Mouse (Mus musculus) urinary bladder, postnatal 25 days (tissue): ENCODE measurements at regions not wholly inside any gene's neighbourhood (a gene's known extent, or its start where the extent isn't known, plus 50 kb on each side); places are given as distances from the start of the nearest gene placed in this dataset.

Experiments
- DNase-seq: peaks from one replicate; pipeline ENCODE4 v3.0.0; 2022; ENCODE audit warnings: low spot score

- DNase-seq: no peak
These were observed 498.1 kb downstream of the Slc22a22 start for GRCm38 (mm10) chr15:56979353-56979752.

- DNase-seq: no peak
These were observed 501.7 kb downstream of the Slc22a22 start for GRCm38 (mm10) chr15:56975446-56976433.

DNA sequence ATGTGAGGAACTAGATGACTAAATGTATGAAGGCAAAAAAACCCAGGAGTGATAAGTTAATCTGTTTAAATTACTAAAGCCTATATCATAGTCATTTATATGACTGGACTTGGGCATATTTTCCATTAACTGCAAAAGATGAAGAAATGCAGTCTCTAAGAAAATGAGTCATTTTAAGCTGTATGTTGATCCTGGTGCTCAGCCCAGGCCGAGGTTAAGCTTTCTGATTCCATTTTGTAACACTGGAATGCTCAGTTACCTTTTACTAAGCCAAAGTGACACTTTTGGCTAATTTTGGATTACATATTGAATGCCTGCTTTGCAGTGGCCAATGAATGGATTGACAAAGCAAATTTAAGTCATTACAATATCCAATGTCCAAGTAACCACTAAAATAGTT, 507.3 kb downstream of the Slc22a22 start:
- DNase-seq: no peak

DNA sequence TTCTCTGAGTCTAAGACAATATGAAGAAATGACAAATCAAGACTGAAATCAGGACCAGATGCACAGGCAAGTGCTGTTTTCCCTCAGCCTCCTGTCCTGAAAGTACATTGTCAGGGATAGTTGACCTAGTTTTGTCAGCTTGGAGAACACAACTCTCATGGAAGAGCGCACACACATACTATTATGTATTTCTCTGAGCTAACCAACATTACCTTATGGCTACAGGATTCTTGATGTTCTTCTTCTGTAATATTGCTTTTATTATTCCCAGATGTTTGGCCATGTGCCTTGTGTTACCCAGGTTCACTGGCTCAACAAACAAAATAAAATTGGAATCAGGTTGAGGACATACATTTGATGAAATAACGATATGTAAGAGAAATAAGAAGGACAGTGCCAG, 521.1 kb downstream of the Slc22a22 start:
- no peak for DNase-seq

DNA sequence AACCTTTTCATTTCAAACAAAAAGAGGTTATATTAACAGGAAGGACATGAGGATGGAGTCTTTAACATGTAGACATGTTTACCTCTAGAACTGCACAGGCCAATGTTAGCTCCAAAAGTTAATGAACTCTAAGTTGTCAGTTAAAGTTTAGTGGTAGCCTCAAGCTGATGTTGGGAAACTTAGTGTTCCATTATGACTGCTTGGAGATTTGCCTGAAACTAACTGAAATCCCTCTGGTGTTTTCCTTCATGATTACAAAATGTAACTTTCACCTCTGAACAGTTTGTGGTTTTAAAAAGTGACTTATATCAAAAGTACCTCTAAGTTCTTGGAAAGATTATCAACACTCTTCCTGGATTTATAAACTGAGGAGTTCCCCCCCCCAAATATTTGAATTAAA, 525.2 kb downstream of the Slc22a22 start:
- no peak for DNase-seq

DNA sequence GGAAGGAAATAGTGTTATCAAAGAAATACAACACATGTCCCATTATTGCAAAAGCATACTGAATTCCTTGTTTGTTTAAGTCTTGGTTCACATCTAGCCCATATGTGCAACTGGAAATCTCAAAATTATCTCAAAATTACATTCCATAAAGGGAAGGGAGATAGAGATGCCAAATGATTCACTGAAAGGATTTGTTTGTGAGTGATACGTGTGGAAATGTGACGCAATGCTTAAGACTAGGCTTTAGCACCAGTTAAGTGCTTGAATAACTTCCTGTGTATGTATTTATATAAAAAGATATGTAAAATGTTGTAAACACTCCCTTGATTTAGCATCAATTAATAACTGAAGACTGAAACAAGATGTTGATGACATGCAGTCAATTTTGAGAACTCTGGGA, 526.6 kb downstream of the Slc22a22 start:
- DNase-seq: no peak

- DNase-seq: no peak
These were observed 536.5 kb downstream of the Slc22a22 start for GRCm38 (mm10) chr15:56940891-56941290.

DNA sequence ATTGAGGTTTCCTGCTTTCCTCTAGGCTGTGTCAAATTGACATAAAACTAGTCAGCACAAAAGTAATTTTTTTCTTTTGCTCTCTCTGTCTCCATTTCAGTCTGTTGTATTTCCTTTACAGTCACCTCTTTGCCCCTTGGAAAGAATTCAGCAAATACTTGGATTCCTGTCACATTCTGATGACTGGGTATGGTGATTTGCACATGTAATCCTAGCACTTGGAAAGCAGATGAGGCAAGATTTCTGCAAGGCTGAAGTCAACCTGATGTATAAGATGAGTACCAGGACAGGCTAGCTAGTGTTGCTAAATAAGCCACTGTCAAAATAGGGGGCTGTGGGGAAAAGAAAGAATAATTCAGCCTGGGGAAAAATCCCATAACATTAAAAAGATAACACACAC, 580.9 kb downstream of the Slc22a22 start:
- DNase-seq: no peak

GRCm38 (mm10) chr15:56881501-56881900, 595.9 kb downstream of the Slc22a22 start:
- no peak for DNase-seq

GRCm38 (mm10) chr15:56865879-56866278, 611.5 kb downstream of the Slc22a22 start:
- DNase-seq: no peak

- DNase-seq: no peak
These were observed 612.2 kb downstream of the Slc22a22 start for GRCm38 (mm10) chr15:56865035-56865804.

DNA sequence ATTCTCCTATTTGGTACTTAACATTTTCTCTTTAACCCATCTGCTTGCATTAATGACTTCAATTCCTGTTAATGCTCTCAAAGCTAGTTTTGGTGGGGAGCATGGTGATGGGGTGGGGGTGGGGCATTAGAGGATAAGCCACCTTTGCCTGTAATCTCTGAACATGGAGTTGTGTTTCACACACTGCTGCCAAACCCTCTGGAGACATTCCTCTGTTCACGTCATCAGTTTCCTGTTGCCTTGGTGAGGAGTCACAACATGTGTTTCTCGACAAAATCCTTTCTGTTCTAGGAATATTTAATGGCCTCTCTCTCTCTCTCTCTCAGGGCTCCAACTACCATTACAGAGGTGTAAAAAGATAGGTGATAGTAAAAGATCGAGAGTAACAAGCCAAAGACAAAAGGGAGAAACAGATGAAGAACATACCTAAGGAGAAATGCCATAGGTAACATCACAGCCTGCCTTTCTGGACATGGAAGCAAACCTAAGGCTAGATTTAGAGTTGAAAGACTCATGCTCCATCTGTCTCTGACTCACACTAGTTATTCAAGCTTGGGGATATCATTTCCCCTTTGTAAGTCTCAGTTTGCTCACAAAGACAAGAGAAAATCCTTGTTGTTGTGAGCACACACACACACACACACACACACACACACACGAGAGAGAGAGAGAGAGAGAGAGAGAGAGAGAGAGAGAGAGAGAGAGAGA, 618.6 kb downstream of the Slc22a22 start:
- DNase-seq: no peak

DNA sequence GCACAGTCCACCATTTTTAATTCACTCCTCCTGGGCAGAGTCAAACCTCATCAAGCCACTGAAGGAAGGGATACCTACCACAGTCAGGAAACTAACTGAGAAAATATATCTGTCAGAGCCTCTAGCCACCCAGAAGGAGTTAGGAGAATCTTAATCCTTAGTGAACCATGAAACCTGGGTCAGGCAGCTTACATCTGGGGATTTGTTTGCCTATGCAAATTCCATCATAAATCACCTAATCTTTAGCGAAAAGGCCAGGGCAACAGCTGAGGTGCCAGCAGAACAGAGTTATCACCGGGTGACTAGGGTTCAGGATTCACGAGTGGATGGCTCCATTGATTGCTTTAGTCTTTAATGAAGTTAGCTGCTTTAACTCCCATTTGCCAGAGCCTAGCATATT, 619.3 kb downstream of the Slc22a22 start:
- no peak for DNase-seq

DNA sequence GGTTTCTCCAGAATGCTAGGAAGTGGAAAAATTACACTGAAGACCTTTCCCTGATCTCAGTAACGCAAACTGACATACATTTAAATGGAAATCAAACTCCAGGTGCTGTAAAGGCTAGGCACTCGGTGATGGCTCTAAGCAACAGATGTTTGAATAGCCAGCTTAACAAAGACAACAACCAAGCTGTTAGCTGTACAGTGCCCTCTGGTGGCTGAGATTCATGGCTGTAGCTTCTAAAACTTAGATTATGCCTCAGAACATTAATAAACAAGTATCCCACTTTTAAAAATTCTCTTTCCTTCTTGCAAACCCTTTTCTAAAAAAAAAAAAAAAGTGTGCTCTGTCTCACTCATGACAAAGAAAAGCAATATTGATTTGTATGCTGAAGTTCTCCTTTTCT, 621.4 kb downstream of the Slc22a22 start:
- DNase-seq: peak; percentile 58

- no peak for DNase-seq
These were observed 624.3 kb downstream of the Slc22a22 start for GRCm38 (mm10) chr15:56853106-56853505.

- DNase-seq: no peak
These were observed 629.8 kb downstream of the Slc22a22 start for GRCm38 (mm10) chr15:56847469-56848128.

- no peak for DNase-seq
These were observed 632.9 kb downstream of the Slc22a22 start for GRCm38 (mm10) chr15:56844574-56844973.

- DNase-seq: no peak
These were observed 635.9 kb downstream of the Slc22a22 start for GRCm38 (mm10) chr15:56841516-56841915.

- no peak for DNase-seq
These were observed 640.1 kb downstream of the Slc22a22 start for GRCm38 (mm10) chr15:56837292-56837691.

- no peak for DNase-seq
These were observed 642.8 kb downstream of the Slc22a22 start for GRCm38 (mm10) chr15:56834621-56835020.

DNA sequence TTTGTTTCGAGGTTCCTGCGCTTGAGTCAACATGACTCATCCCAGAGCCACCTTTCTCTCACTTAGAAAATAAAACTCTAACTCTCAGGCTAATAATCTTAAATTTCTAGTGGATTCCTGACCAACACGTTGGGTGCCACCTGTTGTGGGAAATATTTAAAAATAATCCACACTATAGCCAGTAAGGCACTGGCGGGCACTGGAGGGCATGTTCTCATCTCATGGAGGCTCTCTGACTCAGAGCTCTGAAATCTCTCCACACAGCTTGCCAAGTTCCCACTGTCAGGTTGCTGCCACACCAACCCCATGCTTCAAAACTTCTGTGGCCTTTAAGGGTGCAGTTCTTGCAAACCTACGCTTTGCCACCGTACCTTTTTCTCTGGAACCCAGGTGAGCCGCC, 644.8 kb downstream of the Slc22a22 start:
- no peak for DNase-seq
